Mouse (Mus musculus): Measurements from ENCODE around the gene Usp9x.

GRCm38 (mm10) chrX:13070573-13071240 is 591 bp upstream of the Usp9x start:
- no peak for TF ChIP-seq CTCF (IDR thresholded peaks at IDR 0.05; ENCODE audit: control insufficient read depth, insufficient read depth, insufficient replicate concordance, low read depth, low read length)
- TF ChIP-seq POLR2A (IDR thresholded peaks at IDR 0.05; ENCODE audit: control insufficient read depth, low read depth, low read length): no peak

All from testis, adult 2 months (tissue).